Mouse (Mus musculus): ENCODE results near the gene Slc1a1. TPM values are rescaled to one million over a fixed set of nuclear protein-coding genes. Genes with fewer than 3 reads are reported as not detected.

The Slc1a1 gene
- polyA plus RNA-seq, 1 experiment from 2014 or later, result 1.00 TPM

GRCm38 (mm10) chr19:28831324-28831723 lies 3.5 kb upstream of the Slc1a1 start:
- H3K36me3 ChIP-seq (replicated peaks), result no peaks in the 10 kb centered on the region
- no peak overlapping the region for H3K4me3 ChIP-seq
- H3K27me3 ChIP-seq (replicated peaks; ENCODE audit: low read depth, poor library complexity, severe bottlenecking), result peaks cover 37% of the 10 kb centered on the region
- H3K4me1 ChIP-seq, result peaks cover 22% of the 10 kb centered on the region
- no peak for DNase-seq (ENCODE audit: low spot score)
- no peaks in the 10 kb centered on the region for H3K9me3 ChIP-seq
- H3K27ac ChIP-seq (replicated peaks), result no peak overlapping the region

GRCm38 (mm10) chr19:28832605-28833004 lies 2.2 kb upstream of the Slc1a1 start:
- peaks cover 19% of the 10 kb centered on the region for H3K4me1 ChIP-seq
- H3K27me3 ChIP-seq (replicated peaks; ENCODE audit: low read depth, poor library complexity, severe bottlenecking), result peaks cover 50% of the 10 kb centered on the region
- no peaks in the 10 kb centered on the region for H3K9me3 ChIP-seq
- DNase-seq (ENCODE audit: low spot score), result no peak
- no peak overlapping the region for H3K27ac ChIP-seq (replicated peaks)
- WGBS, result 92% methylated on average over 3 of the region's 3 CpGs
- no peak overlapping the region for H3K4me3 ChIP-seq
- no peaks in the 10 kb centered on the region for H3K36me3 ChIP-seq (replicated peaks)

- 9% methylated on average over 10 of the region's 10 CpGs for WGBS
- Histone ChIP-seq H3K27ac (replicated peaks) (no peak overlapping the region), H3K27me3 (replicated peaks; ENCODE audit: low read depth, poor library complexity, severe bottlenecking) (peaks cover 58% of the 10 kb centered on the region), H3K36me3 (replicated peaks) (no peaks in the 10 kb centered on the region), H3K4me1 (peaks cover 15% of the 10 kb centered on the region), H3K4me3 (peak overlapping the region; percentile 78), H3K9me3 (no peaks in the 10 kb centered on the region)
- peak; percentile 19 for DNase-seq (ENCODE audit: low spot score)
These were observed 461 bp upstream of the Slc1a1 start for GRCm38 (mm10) chr19:28834388-28834787.

GRCm38 (mm10) chr19:28835500-28835864 lies 633 bp downstream of the Slc1a1 start:
- Histone ChIP-seq H3K27me3 (replicated peaks; ENCODE audit: low read depth, poor library complexity, severe bottlenecking) (peaks cover 58% of the 10 kb centered on the region), H3K4me3 (peak overlapping the region; percentile 78), H3K9me3 (no peaks in the 10 kb centered on the region), H3K36me3 (replicated peaks) (no peaks in the 10 kb centered on the region), H3K4me1 (peaks cover 15% of the 10 kb centered on the region), H3K27ac (replicated peaks) (no peak overlapping the region)
- DNase-seq (ENCODE audit: low spot score), result no peak
- 11% methylated on average over 9 of the region's 9 CpGs for WGBS

- Histone ChIP-seq H3K36me3 (replicated peaks) (no peaks in the 10 kb centered on the region), H3K4me3 (peak overlapping the region; percentile 78; the same call in 1 of the 2 replicates), H3K27ac (replicated peaks) (no peak overlapping the region), H3K27me3 (replicated peaks; ENCODE audit: low read depth, poor library complexity, severe bottlenecking) (peaks cover 58% of the 10 kb centered on the region), H3K9me3 (no peaks in the 10 kb centered on the region), H3K4me1 (peaks cover 15% of the 10 kb centered on the region)
- no peak for DNase-seq (ENCODE audit: low spot score)
- 51% methylated on average over 3 of the region's 3 CpGs for WGBS
These were observed 1.3 kb downstream of the Slc1a1 start for GRCm38 (mm10) chr19:28836116-28836515.

DNA sequence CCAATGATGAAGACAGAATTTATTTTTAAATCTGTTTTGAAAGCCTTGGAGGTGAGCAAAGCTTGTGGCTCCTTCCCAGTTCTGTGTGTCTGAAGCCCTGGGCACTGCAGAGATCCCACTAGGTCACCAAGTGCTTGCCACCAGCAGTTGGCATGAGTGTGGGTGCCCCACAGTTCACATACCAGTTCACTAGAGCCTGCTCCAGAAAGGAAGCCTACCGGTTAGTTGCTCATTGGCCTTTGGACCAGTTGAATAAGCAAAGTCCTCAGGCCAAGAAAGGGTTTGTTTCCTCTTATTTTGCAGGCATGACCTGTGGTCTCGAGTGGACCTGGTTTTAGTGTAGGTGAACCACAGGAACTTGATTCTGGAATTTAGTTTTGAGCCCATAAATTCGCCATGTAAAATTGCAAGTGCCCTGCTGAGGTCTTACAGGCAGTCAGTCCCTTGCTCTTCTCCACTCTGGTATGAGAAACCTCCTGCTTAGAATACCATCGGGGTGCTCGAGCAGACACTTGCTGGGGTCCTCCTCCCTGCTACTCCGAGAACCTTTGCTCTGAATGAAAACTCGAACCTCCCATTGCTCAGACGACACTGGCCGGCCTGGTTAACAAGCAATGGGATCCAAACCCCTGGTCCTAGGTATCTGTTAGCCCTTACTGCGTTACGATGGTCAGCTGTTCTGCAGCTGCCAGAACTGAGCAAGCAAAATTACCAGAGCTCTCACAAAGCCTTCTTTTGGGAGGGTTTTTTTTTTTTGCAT lies 2.0 kb downstream of the Slc1a1 start:
- peaks cover 15% of the 10 kb centered on the region for H3K4me1 ChIP-seq
- no peaks in the 10 kb centered on the region for H3K36me3 ChIP-seq (replicated peaks)
- WGBS, result 76% methylated on average over 11 of the region's 11 CpGs
- no peak overlapping the region for H3K27ac ChIP-seq (replicated peaks)
- no peak for DNase-seq (ENCODE audit: low spot score)
- H3K27me3 ChIP-seq (replicated peaks; ENCODE audit: low read depth, poor library complexity, severe bottlenecking), result peaks cover 58% of the 10 kb centered on the region
- no peak overlapping the region for H3K4me3 ChIP-seq
- H3K9me3 ChIP-seq, result no peaks in the 10 kb centered on the region

GRCm38 (mm10) chr19:28838796-28839195 lies 3.9 kb downstream of the Slc1a1 start:
- H3K27me3 ChIP-seq (replicated peaks; ENCODE audit: low read depth, poor library complexity, severe bottlenecking), result peaks cover 46% of the 10 kb centered on the region
- peaks cover 15% of the 10 kb centered on the region for H3K4me1 ChIP-seq
- no peak overlapping the region for H3K27ac ChIP-seq (replicated peaks)
- WGBS, result 70% methylated on average over 2 of the region's 2 CpGs
- no peak for DNase-seq (ENCODE audit: low spot score)
- no peaks in the 10 kb centered on the region for H3K36me3 ChIP-seq (replicated peaks)
- no peaks in the 10 kb centered on the region for H3K9me3 ChIP-seq
- no peak overlapping the region for H3K4me3 ChIP-seq

- Histone ChIP-seq H3K4me3 (no peak overlapping the region), H3K36me3 (replicated peaks) (no peaks in the 10 kb centered on the region), H3K27me3 (replicated peaks; ENCODE audit: low read depth, poor library complexity, severe bottlenecking) (no peaks in the 10 kb centered on the region; the same call in 1 of the 2 replicates), H3K9me3 (no peaks in the 10 kb centered on the region), H3K4me1 (no peaks in the 10 kb centered on the region), H3K27ac (replicated peaks) (no peak overlapping the region)
- no peak for DNase-seq (ENCODE audit: low spot score)
- 68% methylated on average over 8 of the region's 8 CpGs for WGBS
These were observed 10.3 kb downstream of the Slc1a1 start for GRCm38 (mm10) chr19:28844946-28845710.

DNA sequence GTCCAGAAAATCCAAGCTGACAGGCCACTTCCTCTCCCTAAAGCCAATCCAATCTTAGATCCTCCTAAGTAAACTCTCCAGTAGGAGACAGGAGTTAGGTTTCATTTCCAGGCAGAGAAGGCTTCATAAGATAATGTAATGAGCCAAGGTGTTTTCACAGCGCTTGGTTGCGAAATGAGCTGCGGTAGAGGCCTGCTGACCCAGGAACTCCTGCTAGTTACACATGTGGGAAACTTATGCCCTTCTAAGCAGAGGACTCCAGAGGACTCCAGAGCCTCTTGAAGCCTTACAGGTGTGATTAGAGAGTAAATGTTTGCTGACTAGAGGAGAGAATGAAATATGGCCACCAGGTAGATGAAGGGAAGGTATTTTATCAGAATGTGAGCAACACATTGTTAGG lies 15.7 kb downstream of the Slc1a1 start:
- no peaks in the 10 kb centered on the region for H3K27me3 ChIP-seq (replicated peaks; ENCODE audit: low read depth, poor library complexity, severe bottlenecking)
- H3K9me3 ChIP-seq, result no peaks in the 10 kb centered on the region
- no peak overlapping the region for H3K27ac ChIP-seq (replicated peaks)
- H3K4me3 ChIP-seq, result no peak overlapping the region
- DNase-seq (ENCODE audit: low spot score), result no peak
- 84% methylated on average over 3 of the region's 3 CpGs for WGBS
- H3K36me3 ChIP-seq (replicated peaks), result no peaks in the 10 kb centered on the region
- no peaks in the 10 kb centered on the region for H3K4me1 ChIP-seq

DNA sequence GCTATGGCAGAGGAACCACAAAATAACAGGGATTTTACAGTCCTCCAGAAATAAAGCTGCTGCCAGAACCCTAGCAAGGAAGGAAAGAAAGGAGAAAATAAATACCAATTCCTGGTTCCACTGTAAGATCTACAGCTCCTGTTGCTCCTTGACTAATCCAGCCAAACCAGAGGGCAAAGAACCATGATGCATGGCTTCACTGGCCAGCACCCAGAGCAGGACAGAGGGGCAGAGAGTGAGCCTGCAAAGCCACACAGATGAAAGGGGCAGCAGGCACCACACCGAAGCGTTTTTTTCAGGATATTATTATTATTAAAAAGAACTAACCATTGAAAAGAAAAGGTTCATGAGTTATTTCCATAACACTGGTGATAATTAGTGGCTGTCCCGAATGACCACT lies 17.2 kb downstream of the Slc1a1 start:
- no peaks in the 10 kb centered on the region for H3K9me3 ChIP-seq
- H3K4me3 ChIP-seq, result no peak overlapping the region
- H3K27me3 ChIP-seq (replicated peaks; ENCODE audit: low read depth, poor library complexity, severe bottlenecking), result no peaks in the 10 kb centered on the region
- no peak overlapping the region for H3K27ac ChIP-seq (replicated peaks)
- 89% methylated on average over 3 of the region's 3 CpGs for WGBS
- DNase-seq (ENCODE audit: low spot score), result no peak
- no peaks in the 10 kb centered on the region for H3K4me1 ChIP-seq
- no peaks in the 10 kb centered on the region for H3K36me3 ChIP-seq (replicated peaks)

DNA sequence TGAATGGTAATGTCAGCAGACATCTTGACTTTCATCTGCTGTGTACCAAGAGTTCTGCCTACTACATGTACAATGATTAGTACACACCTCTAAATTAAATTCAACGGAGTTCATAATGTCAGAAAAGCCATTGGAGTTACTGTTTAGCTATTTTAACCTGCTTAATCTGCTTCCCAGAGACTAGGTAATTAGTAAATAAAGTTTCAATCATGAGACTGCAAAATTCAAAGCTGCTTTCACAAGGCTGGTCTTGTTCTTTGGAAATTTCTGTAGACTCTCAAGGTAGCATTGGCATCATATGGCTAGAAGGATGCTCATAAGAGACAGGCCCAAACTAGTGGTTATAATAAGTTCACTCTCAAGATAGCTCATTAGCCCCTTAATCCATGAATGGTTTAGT lies 20.0 kb downstream of the Slc1a1 start:
- H3K27me3 ChIP-seq (replicated peaks; ENCODE audit: low read depth, poor library complexity, severe bottlenecking), result no peaks in the 10 kb centered on the region
- H3K4me1 ChIP-seq, result no peaks in the 10 kb centered on the region
- H3K9me3 ChIP-seq, result no peaks in the 10 kb centered on the region
- no peak overlapping the region for H3K4me3 ChIP-seq
- no peak for DNase-seq (ENCODE audit: low spot score)
- 80% methylated on average over 1 of the region's 1 CpGs for WGBS
- H3K27ac ChIP-seq (replicated peaks), result no peak overlapping the region
- H3K36me3 ChIP-seq (replicated peaks), result no peaks in the 10 kb centered on the region

- 88% methylated on average over 2 of the region's 2 CpGs for WGBS
- no peak overlapping the region for H3K27ac ChIP-seq (replicated peaks)
- H3K36me3 ChIP-seq (replicated peaks), result no peaks in the 10 kb centered on the region
- H3K4me1 ChIP-seq, result 0 out of 2 replicates have a peak, but pooled peaks cover 4% of the 10 kb centered on the region
- H3K9me3 ChIP-seq, result no peaks in the 10 kb centered on the region
- H3K4me3 ChIP-seq, result no peak overlapping the region
- no peak for DNase-seq (ENCODE audit: low spot score)
- H3K27me3 ChIP-seq (replicated peaks; ENCODE audit: low read depth, poor library complexity, severe bottlenecking), result no peaks in the 10 kb centered on the region
These were observed 25.4 kb downstream of the Slc1a1 start for GRCm38 (mm10) chr19:28860246-28860645.

GRCm38 (mm10) chr19:28863626-28864025 lies 28.8 kb downstream of the Slc1a1 start:
- H3K4me3 ChIP-seq, result no peak overlapping the region
- DNase-seq (ENCODE audit: low spot score), result no peak
- H3K9me3 ChIP-seq, result no peaks in the 10 kb centered on the region
- no peak overlapping the region for H3K27ac ChIP-seq (replicated peaks)
- 78% methylated on average over 10 of the region's 10 CpGs for WGBS
- H3K36me3 ChIP-seq (replicated peaks), result no peaks in the 10 kb centered on the region
- H3K27me3 ChIP-seq (replicated peaks; ENCODE audit: low read depth, poor library complexity, severe bottlenecking), result no peaks in the 10 kb centered on the region
- H3K4me1 ChIP-seq, result 0 out of 2 replicates have a peak, but pooled peaks cover 4% of the 10 kb centered on the region
